Mouse (Mus musculus): Measurements from ENCODE around the gene Nsun7. TPM values are rescaled to one million over a fixed set of nuclear protein-coding genes. Genes with fewer than 3 reads are reported as not detected.

Nsun7 gene
- polyA plus RNA-seq, 1 experiment from 2014 or later = 0.05 TPM

- H3K4me2 ChIP-seq (replicated peaks; ENCODE audit: low read depth) = no peak overlapping the region
- no peak overlapping the region for H3K27ac ChIP-seq (ENCODE audit: low read depth, low read length)
- H3K4me1 ChIP-seq (replicated peaks; ENCODE audit: control insufficient read depth, insufficient read depth, low read length) = no peaks in the 10 kb centered on the region
- H3K4me3 ChIP-seq (ENCODE audit: low read depth, low read length) = no peak overlapping the region
- H3K27me3 ChIP-seq (replicated peaks; ENCODE audit: control insufficient read depth, insufficient read depth, low read length) = no peaks in the 10 kb centered on the region
- no peak for TF ChIP-seq CTCF (IDR thresholded peaks at IDR 0.05; ENCODE audit: low read depth)
- H3K9me3 ChIP-seq (ENCODE audit: control insufficient read depth) = no peaks in the 10 kb centered on the region
- H3K36me3 ChIP-seq (ENCODE audit: control insufficient read depth, insufficient read depth) = no peaks in the 10 kb centered on the region
- WGBS = 90% methylated on average over 7 of the region's 7 CpGs
- no peak for ATAC-seq
- H3K9ac ChIP-seq (ENCODE audit: low read depth, low read length) = no peak overlapping the region
Observed at GRCm38 (mm10) chr5:66226526-66226925, 33.2 kb upstream of the Nsun7 start.

GRCm38 (mm10) chr5:66231660-66232269 is 27.9 kb upstream of the Nsun7 start:
- Histone ChIP-seq H3K9ac (ENCODE audit: low read depth, low read length) (no peak overlapping the region), H3K4me3 (ENCODE audit: low read depth, low read length) (no peak overlapping the region), H3K4me2 (replicated peaks; ENCODE audit: low read depth) (no peak overlapping the region), H3K4me1 (replicated peaks; ENCODE audit: control insufficient read depth, insufficient read depth, low read length) (no peaks in the 10 kb centered on the region), H3K27me3 (replicated peaks; ENCODE audit: control insufficient read depth, insufficient read depth, low read length) (no peaks in the 10 kb centered on the region), H3K9me3 (ENCODE audit: control insufficient read depth) (no peaks in the 10 kb centered on the region), H3K27ac (ENCODE audit: low read depth, low read length) (no peak overlapping the region), H3K36me3 (ENCODE audit: control insufficient read depth, insufficient read depth) (no peaks in the 10 kb centered on the region)
- WGBS = 67% methylated on average over 8 of the region's 8 CpGs
- no peak for ATAC-seq
- no peak for TF ChIP-seq CTCF (IDR thresholded peaks at IDR 0.05; ENCODE audit: low read depth)

- 16% methylated on average over 3 of the region's 3 CpGs for WGBS
- Histone ChIP-seq H3K4me1 (replicated peaks; ENCODE audit: control insufficient read depth, insufficient read depth, low read length) (no peaks in the 10 kb centered on the region), H3K9me3 (ENCODE audit: control insufficient read depth) (no peaks in the 10 kb centered on the region), H3K9ac (ENCODE audit: low read depth, low read length) (no peak overlapping the region), H3K27ac (ENCODE audit: low read depth, low read length) (no peak overlapping the region), H3K4me3 (ENCODE audit: low read depth, low read length) (no peak overlapping the region), H3K27me3 (replicated peaks; ENCODE audit: control insufficient read depth, insufficient read depth, low read length) (no peaks in the 10 kb centered on the region), H3K4me2 (replicated peaks; ENCODE audit: low read depth) (no peak overlapping the region), H3K36me3 (ENCODE audit: control insufficient read depth, insufficient read depth) (no peaks in the 10 kb centered on the region)
- peak; percentile 93 for ATAC-seq
- TF ChIP-seq CTCF (IDR thresholded peaks at IDR 0.05; ENCODE audit: low read depth) = no peak
Observed at GRCm38 (mm10) chr5:66232456-66232855, 27.2 kb upstream of the Nsun7 start.

- Histone ChIP-seq H3K4me2 (replicated peaks; ENCODE audit: low read depth) (no peak overlapping the region), H3K27ac (ENCODE audit: low read depth, low read length) (no peak overlapping the region), H3K9ac (ENCODE audit: low read depth, low read length) (no peak overlapping the region), H3K4me3 (ENCODE audit: low read depth, low read length) (no peak overlapping the region), H3K9me3 (ENCODE audit: control insufficient read depth) (no peaks in the 10 kb centered on the region), H3K4me1 (replicated peaks; ENCODE audit: control insufficient read depth, insufficient read depth, low read length) (no peaks in the 10 kb centered on the region; the same call in 1 of the 2 replicates), H3K36me3 (ENCODE audit: control insufficient read depth, insufficient read depth) (no peaks in the 10 kb centered on the region), H3K27me3 (replicated peaks; ENCODE audit: control insufficient read depth, insufficient read depth, low read length) (no peaks in the 10 kb centered on the region)
- peak; percentile 13; the same call in 1 of the 2 replicates for ATAC-seq
- peak; percentile 84 for TF ChIP-seq CTCF (IDR thresholded peaks at IDR 0.05; ENCODE audit: low read depth)
Observed at GRCm38 (mm10) chr5:66241894-66242293, 17.8 kb upstream of the Nsun7 start.

- 0 out of 2 replicates have a peak, but pooled peaks have one; percentile 51 for ATAC-seq
- WGBS = 56% methylated on average over 9 of the region's 9 CpGs
- no peak for TF ChIP-seq CTCF (IDR thresholded peaks at IDR 0.05; ENCODE audit: low read depth)
Observed at GRCm38 (mm10) chr5:66243467-66243866, 16.2 kb upstream of the Nsun7 start.

GRCm38 (mm10) chr5:66244043-66244660 is 15.5 kb upstream of the Nsun7 start:
- 70% methylated on average over 6 of the region's 6 CpGs for WGBS

More at GRCm38 (mm10) chr5:66243467-66243866, 16.2 kb upstream of the Nsun7 start:
- no peaks in the 10 kb centered on the region; the same call in 1 of the 2 replicates for H3K4me1 ChIP-seq (replicated peaks; ENCODE audit: control insufficient read depth, insufficient read depth, low read length)
- H3K9me3 ChIP-seq (ENCODE audit: control insufficient read depth) = no peaks in the 10 kb centered on the region
- H3K27ac ChIP-seq (ENCODE audit: low read depth, low read length) = no peak overlapping the region; the same call in 1 of the 2 replicates
- no peak overlapping the region for H3K9ac ChIP-seq (ENCODE audit: low read depth, low read length)
- no peaks in the 10 kb centered on the region for H3K27me3 ChIP-seq (replicated peaks; ENCODE audit: control insufficient read depth, insufficient read depth, low read length)
- H3K36me3 ChIP-seq (ENCODE audit: control insufficient read depth, insufficient read depth) = no peaks in the 10 kb centered on the region
- no peak overlapping the region for H3K4me2 ChIP-seq (replicated peaks; ENCODE audit: low read depth)
- H3K4me3 ChIP-seq (ENCODE audit: low read depth, low read length) = no peak overlapping the region

More at GRCm38 (mm10) chr5:66244043-66244660, 15.5 kb upstream of the Nsun7 start:
- Histone ChIP-seq H3K4me1 (replicated peaks; ENCODE audit: control insufficient read depth, insufficient read depth, low read length) (no peaks in the 10 kb centered on the region; the same call in 1 of the 2 replicates), H3K9me3 (ENCODE audit: control insufficient read depth) (no peaks in the 10 kb centered on the region), H3K4me2 (replicated peaks; ENCODE audit: low read depth) (no peak overlapping the region), H3K36me3 (ENCODE audit: control insufficient read depth, insufficient read depth) (no peaks in the 10 kb centered on the region), H3K27me3 (replicated peaks; ENCODE audit: control insufficient read depth, insufficient read depth, low read length) (no peaks in the 10 kb centered on the region), H3K4me3 (ENCODE audit: low read depth, low read length) (no peak overlapping the region), H3K27ac (ENCODE audit: low read depth, low read length) (no peak overlapping the region), H3K9ac (ENCODE audit: low read depth, low read length) (no peak overlapping the region)
- no peak for ATAC-seq
- no peak for TF ChIP-seq CTCF (IDR thresholded peaks at IDR 0.05; ENCODE audit: low read depth)
